25 mouse cellular contexts compared by ENCODE assay signal in the genomic region with DNA sequence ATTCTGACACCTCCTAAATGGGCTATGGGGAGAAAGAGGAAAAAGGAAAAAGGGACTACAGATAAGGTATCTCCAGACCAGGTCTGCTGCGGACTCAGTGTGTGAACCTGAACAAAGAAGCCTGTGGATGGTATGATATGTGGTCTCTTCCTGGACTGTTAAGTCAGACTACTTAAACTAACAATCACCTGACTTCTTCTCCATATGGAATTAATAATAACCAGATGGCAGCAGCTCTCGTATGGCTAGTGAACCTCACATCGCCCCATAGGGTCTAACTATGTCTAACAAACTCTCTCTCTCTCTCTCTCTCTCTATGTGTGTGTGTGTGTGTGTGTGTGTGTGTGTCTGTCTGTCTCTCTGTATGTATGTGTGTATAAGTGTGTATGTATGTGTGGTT. TPM values are rescaled to one million over a fixed set of nuclear protein-coding genes. Genes with fewer than 3 reads are reported as not detected.
DNase-seq lines count a peak whose midpoint lies in the region; ATAC-seq lines count a peak whose summit lies in the region.
"Had no signal": no experiment of that assay in that cellular context is flagged by ENCODE, and none has a peak within 500 bp of the region (broad histone marks: within the 10 kb centered on the region; RNA-seq: fewer than 3 reads in every experiment).

No protein-coding gene starts in this region.

- no peak overlapping the region for H3K4me3 ChIP-seq in limb, embryonic 13.5 days
- H3K4me3 ChIP-seq: erythroblast, embryonic 14.5 days; forebrain, embryonic 10.5 days; heart, embryonic 13.5 days; hindbrain, embryonic 15.5 days had no signal

- no peak overlapping the region for H3K4me2 ChIP-seq in limb, embryonic 13.5 days (replicated peaks)
- H3K4me2 ChIP-seq: heart, embryonic 13.5 days; hindbrain, embryonic 15.5 days had no signal

- H3K36me3 ChIP-seq in limb, embryonic 13.5 days: no peaks in the 10 kb centered on the region
- H3K36me3 ChIP-seq: forebrain, embryonic 10.5 days; G1E; heart, embryonic 13.5 days; hindbrain, embryonic 15.5 days had no signal

- DNase-seq in embryo, embryonic 10 days (ENCODE audit: low spot score): peak; percentile 8
- no peak for DNase-seq in embryo, embryonic 9.5 days (ENCODE audit: extremely low spot score)
- peak; percentile 36 for DNase-seq in forelimb bud, embryonic 11.5 days (ENCODE audit: low read depth, low spot score)
- DNase-seq in ovary, adult 18-20 months (ENCODE audit: low spot score): no peak
- no peak for DNase-seq in right cerebral cortex, postnatal 10 days (ENCODE audit: low spot score in 2 of 2)
- DNase-seq in ovary, postnatal 14 days (ENCODE audit: low spot score): no peak
- DNase-seq: adrenal gland, adult 8-10 months; B cell, adult 2 months; cerebellum, adult 11 months; cerebellum, adult 8-10 months; cerebellum, postnatal 14 days; gastrocnemius, postnatal 36 days; heart, postnatal 36 days had no signal

- no peaks in the 10 kb centered on the region for H3K27me3 ChIP-seq in limb, embryonic 13.5 days
- H3K27me3 ChIP-seq: heart, embryonic 13.5 days; hindbrain, embryonic 15.5 days had no signal

- no peaks in the 10 kb centered on the region for H3K9me3 ChIP-seq in limb, embryonic 13.5 days
- H3K9me3 ChIP-seq: G1E; heart, embryonic 13.5 days; hindbrain, embryonic 15.5 days had no signal

- H3K27ac ChIP-seq in limb, embryonic 13.5 days: no peak overlapping the region
- H3K27ac ChIP-seq: forebrain, embryonic 10.5 days; heart, embryonic 13.5 days; hindbrain, embryonic 15.5 days had no signal

- peak; percentile 41; the same call in 1 of the 2 replicates for ATAC-seq in limb, embryonic 13.5 days (ENCODE audit: low FRiP score, low read depth)
- ATAC-seq: CD4-positive, CD25-positive, alpha-beta regulatory T cell, adult 4 months; forebrain, embryonic 14.5 days had no signal

- no peak overlapping the region for H3K9ac ChIP-seq in limb, embryonic 13.5 days
- H3K9ac ChIP-seq: heart, embryonic 13.5 days; hindbrain, embryonic 15.5 days had no signal

- 44% methylated on average over 3 of the region's 3 CpGs for WGBS in limb, embryonic 13.5 days

- H3K4me1 ChIP-seq in limb, embryonic 13.5 days: no peaks in the 10 kb centered on the region; the same call in 1 of the 2 replicates
- H3K4me1 ChIP-seq: forebrain, embryonic 10.5 days; heart, embryonic 13.5 days; hindbrain, embryonic 15.5 days had no signal

RNA-seq across cellular contexts. Expression of gene Mmp7, which starts 2.1 kb away (rescaled TPM):
- not detected in 2 replicates for polyA plus RNA-seq in limb, embryonic 13.5 days (2015; fragmentation: Nextera tagmentation; extraction: Ambion mirVana)
- polyA plus RNA-seq: brain, embryonic 14.5 days; CD4-positive, CD25-positive, alpha-beta regulatory T cell, adult 4 months; embryonic facial prominence, embryonic 14.5 days; erythroblast, embryonic 14.5 days; forebrain, embryonic 10.5 days; forebrain, embryonic 14.5 days; G1E; heart, embryonic 13.5 days; heart, postnatal 0 days; hindbrain, embryonic 11.5 days; hindbrain, embryonic 15.5 days had no signal

Comparison
In these comparisons a context has a peak if more than half of its experiments do, and no peak if none do; other contexts are left out.
1. DNase-seq: peak in embryo, embryonic 10 days (single experiment) and forelimb bud, embryonic 11.5 days (single experiment); none in embryo, embryonic 9.5 days (single experiment), ovary, adult 18-20 months (single experiment), right cerebral cortex, postnatal 10 days (0 of 2) and ovary, postnatal 14 days (single experiment).